Mouse (Mus musculus) CH12.LX (cell line): ENCODE data around the gene Zbp1.

Experiments
- CTCF ChIP-seq, 2 experiments: IDR thresholded peaks in 1 of 2; conservative IDR thresholded peaks in 1 of 2; 2 replicates each; pipeline ENCODE4 v1.5.1; 2011 to 2012; ENCODE audit warnings: low read depth in 2 of 2, low read length in 2 of 2, improper control_type of control experiment in 1 of 2, inconsistent platforms in 1 of 2, mild to moderate bottlenecking in 1 of 2, moderate library complexity in 1 of 2
- USF1 ChIP-seq: IDR thresholded peaks from 2 replicates; pipeline ENCODE4 v1.6.1; 2014; ENCODE audit warnings: low read depth, mild to moderate bottlenecking, inconsistent platforms, low read length, improper control_type of control experiment

GRCm38 (mm10) chr2:173202924-173203689 is 15.6 kb downstream of the Zbp1 start:
- TF ChIP-seq CTCF (conservative IDR thresholded peaks at IDR 0.05 in 1 of 2, IDR thresholded peaks at IDR 0.05 in 1 of 2; ENCODE audit: low read depth in 2 of 2, low read length in 2 of 2) (no peak), USF1 (no peak)
